Mouse (Mus musculus): Measurements from ENCODE around the gene Minpp1. TPM values are rescaled to one million over a fixed set of nuclear protein-coding genes. Genes with fewer than 3 reads are reported as not detected.

Minpp1 gene
- polyA plus RNA-seq, 1 experiment, result 22.9 TPM

GRCm38 (mm10) chr19:32497411-32497810, 11.8 kb downstream of the Minpp1 start:
- peaks cover 23% of the 10 kb centered on the region for H3K36me3 ChIP-seq (ENCODE audit: control insufficient read depth, insufficient read depth)
- no peak overlapping the region for H3ac ChIP-seq (ENCODE audit: control insufficient read depth, insufficient read length)
- TF ChIP-seq CEBPB (IDR thresholded peaks at IDR 0.05; ENCODE audit: insufficient read depth, poor library complexity, severe bottlenecking) (no peak), MAX (IDR thresholded peaks at IDR 0.05; ENCODE audit: low read depth) (no peak), SRF (IDR thresholded peaks at IDR 0.05; ENCODE audit: control insufficient read depth, insufficient read length, low read depth) (no peak), TCF12 (IDR thresholded peaks at IDR 0.05; ENCODE audit: insufficient read depth, poor library complexity, severe bottlenecking) (no peak), POLR2A (IDR thresholded peaks at IDR 0.05; ENCODE audit: insufficient read length, low read depth) (no peak), USF1 (IDR thresholded peaks at IDR 0.05; ENCODE audit: low read depth) (no peak), E2F4 (IDR thresholded peaks at IDR 0.05; ENCODE audit: insufficient read depth) (no peak)
- H3K27me3 ChIP-seq (ENCODE audit: control insufficient read depth, insufficient read depth, insufficient read length), result no peaks in the 10 kb centered on the region
- H3K4me3 ChIP-seq, result no peak overlapping the region
- H3K4me2 ChIP-seq (ENCODE audit: low read depth), result no peak overlapping the region
- H3K79me2 ChIP-seq (ENCODE audit: control insufficient read depth, insufficient read depth), result peaks cover 6% of the 10 kb centered on the region

GRCm38 (mm10) chr19:32498002-32498401, 12.4 kb downstream of the Minpp1 start:
- no peak for TF ChIP-seq SRF (IDR thresholded peaks at IDR 0.05; ENCODE audit: control insufficient read depth, insufficient read length, low read depth)
- no peak for TF ChIP-seq USF1 (IDR thresholded peaks at IDR 0.05; ENCODE audit: low read depth)
- no peak for TF ChIP-seq MYOG (IDR thresholded peaks at IDR 0.05; ENCODE audit: control insufficient read depth in 1 of 3, insufficient read depth in 1 of 3, insufficient read length in 2 of 3, low read depth in 2 of 3)
- TF ChIP-seq E2F4 (IDR thresholded peaks at IDR 0.05; ENCODE audit: insufficient read depth), result no peak
- TF ChIP-seq MAX (IDR thresholded peaks at IDR 0.05; ENCODE audit: low read depth), result no peak
- no peak for TF ChIP-seq REST (IDR thresholded peaks at IDR 0.05; ENCODE audit: insufficient read depth, insufficient read length)
- no peak for TF ChIP-seq TCF3 (IDR thresholded peaks at IDR 0.05; ENCODE audit: insufficient read length, low read depth)
- no peak for TF ChIP-seq CEBPB (IDR thresholded peaks at IDR 0.05; ENCODE audit: insufficient read depth, poor library complexity, severe bottlenecking)
- TF ChIP-seq POLR2AphosphoS2 (IDR thresholded peaks at IDR 0.05; ENCODE audit: insufficient read length, low read depth), result no peak
- TF ChIP-seq POLR2A (IDR thresholded peaks at IDR 0.05; ENCODE audit: insufficient read length, low read depth), result no peak
- TF ChIP-seq MYOD1 (IDR thresholded peaks at IDR 0.05; ENCODE audit: control insufficient read depth in 1 of 3, insufficient read length in 2 of 3, low read depth in 2 of 3), result no peak
- TF ChIP-seq TCF12 (IDR thresholded peaks at IDR 0.05; ENCODE audit: insufficient read depth, poor library complexity, severe bottlenecking), result no peak
- no peak overlapping the region for H3ac ChIP-seq (ENCODE audit: control insufficient read depth, insufficient read length)
- H3K79me2 ChIP-seq (ENCODE audit: control insufficient read depth, insufficient read depth), result peaks cover 6% of the 10 kb centered on the region
- peaks cover 17% of the 10 kb centered on the region for H3K36me3 ChIP-seq (ENCODE audit: control insufficient read depth, insufficient read depth)
- H3K27me3 ChIP-seq (ENCODE audit: control insufficient read depth, insufficient read depth, insufficient read length), result no peaks in the 10 kb centered on the region
- no peak overlapping the region for H3K4me3 ChIP-seq
- H3K4me2 ChIP-seq (ENCODE audit: low read depth), result no peak overlapping the region

GRCm38 (mm10) chr19:32501414-32501813, 15.8 kb downstream of the Minpp1 start:
- no peak for TF ChIP-seq USF1 (IDR thresholded peaks at IDR 0.05; ENCODE audit: low read depth)
- no peak for TF ChIP-seq MYOG (IDR thresholded peaks at IDR 0.05; ENCODE audit: control insufficient read depth in 1 of 3, insufficient read depth in 1 of 3, insufficient read length in 2 of 3, low read depth in 2 of 3)
- TF ChIP-seq POLR2AphosphoS2 (IDR thresholded peaks at IDR 0.05; ENCODE audit: insufficient read length, low read depth), result no peak
- Histone ChIP-seq H3K4me2 (ENCODE audit: low read depth) (no peak overlapping the region), H3K36me3 (ENCODE audit: control insufficient read depth, insufficient read depth) (peaks cover 18% of the 10 kb centered on the region), H3K79me2 (ENCODE audit: control insufficient read depth, insufficient read depth) (peaks cover 6% of the 10 kb centered on the region), H3ac (ENCODE audit: control insufficient read depth, insufficient read length) (no peak overlapping the region), H3K27me3 (ENCODE audit: control insufficient read depth, insufficient read depth, insufficient read length) (no peaks in the 10 kb centered on the region), H3K4me3 (no peak overlapping the region)

GRCm38 (mm10) chr19:32506081-32506480, 20.5 kb downstream of the Minpp1 start:
- TF ChIP-seq REST (IDR thresholded peaks at IDR 0.05; ENCODE audit: insufficient read depth, insufficient read length), result no peak
- no peak for TF ChIP-seq CEBPB (IDR thresholded peaks at IDR 0.05; ENCODE audit: insufficient read depth, poor library complexity, severe bottlenecking)
- no peak for TF ChIP-seq E2F4 (IDR thresholded peaks at IDR 0.05; ENCODE audit: insufficient read depth)
- no peak for TF ChIP-seq TCF3 (IDR thresholded peaks at IDR 0.05; ENCODE audit: insufficient read length, low read depth)
- no peak for TF ChIP-seq TCF12 (IDR thresholded peaks at IDR 0.05; ENCODE audit: insufficient read depth, poor library complexity, severe bottlenecking)
- H3K79me2 ChIP-seq (ENCODE audit: control insufficient read depth, insufficient read depth), result peaks cover 6% of the 10 kb centered on the region
- H3K4me3 ChIP-seq, result no peak overlapping the region
- no peak overlapping the region for H3ac ChIP-seq (ENCODE audit: control insufficient read depth, insufficient read length)
- H3K27me3 ChIP-seq (ENCODE audit: control insufficient read depth, insufficient read depth, insufficient read length), result no peaks in the 10 kb centered on the region
- peaks cover 18% of the 10 kb centered on the region for H3K36me3 ChIP-seq (ENCODE audit: control insufficient read depth, insufficient read depth)
- no peak overlapping the region for H3K4me2 ChIP-seq (ENCODE audit: low read depth)

- no peak overlapping the region for H3K4me3 ChIP-seq
- no peak overlapping the region for H3ac ChIP-seq (ENCODE audit: control insufficient read depth, insufficient read length)
- no peaks in the 10 kb centered on the region for H3K27me3 ChIP-seq (ENCODE audit: control insufficient read depth, insufficient read depth, insufficient read length)
- peaks cover 6% of the 10 kb centered on the region for H3K79me2 ChIP-seq (ENCODE audit: control insufficient read depth, insufficient read depth)
- TF ChIP-seq TCF12 (IDR thresholded peaks at IDR 0.05; ENCODE audit: insufficient read depth, poor library complexity, severe bottlenecking) (no peak), REST (IDR thresholded peaks at IDR 0.05; ENCODE audit: insufficient read depth, insufficient read length) (no peak), USF1 (IDR thresholded peaks at IDR 0.05; ENCODE audit: low read depth) (no peak)
- H3K4me2 ChIP-seq (ENCODE audit: low read depth), result no peak overlapping the region
- H3K36me3 ChIP-seq (ENCODE audit: control insufficient read depth, insufficient read depth), result peaks cover 15% of the 10 kb centered on the region
Observed at GRCm38 (mm10) chr19:32506514-32506913, 20.9 kb downstream of the Minpp1 start.

- no peak for TF ChIP-seq POLR2AphosphoS2 (IDR thresholded peaks at IDR 0.05; ENCODE audit: insufficient read length, low read depth)
- TF ChIP-seq TCF12 (IDR thresholded peaks at IDR 0.05; ENCODE audit: insufficient read depth, poor library complexity, severe bottlenecking), result no peak
- TF ChIP-seq REST (IDR thresholded peaks at IDR 0.05; ENCODE audit: insufficient read depth, insufficient read length), result no peak
- TF ChIP-seq MYOD1 (IDR thresholded peaks at IDR 0.05; ENCODE audit: control insufficient read depth in 1 of 3, insufficient read length in 2 of 3, low read depth in 2 of 3), result no peak
- Histone ChIP-seq H3K4me3 (no peak overlapping the region), H3K79me2 (ENCODE audit: control insufficient read depth, insufficient read depth) (no peaks in the 10 kb centered on the region), H3K4me2 (ENCODE audit: low read depth) (no peak overlapping the region), H3K36me3 (ENCODE audit: control insufficient read depth, insufficient read depth) (peaks cover 18% of the 10 kb centered on the region), H3ac (ENCODE audit: control insufficient read depth, insufficient read length) (no peak overlapping the region), H3K27me3 (ENCODE audit: control insufficient read depth, insufficient read depth, insufficient read length) (no peaks in the 10 kb centered on the region)
Observed at GRCm38 (mm10) chr19:32507100-32507499, 21.5 kb downstream of the Minpp1 start.

Measured in myocyte (in vitro differentiated cells).